Mouse (Mus musculus): ENCODE results near the gene Psmd10. TPM values are rescaled to one million over a fixed set of nuclear protein-coding genes. Genes with fewer than 3 reads are reported as not detected.

Psmd10 gene
- polyA plus RNA-seq, 1 experiment from 2014 or later, result 50.1 TPM

- H3K27me3 ChIP-seq, result peaks cover 66% of the 10 kb centered on the region
- no peak overlapping the region for H3K4me2 ChIP-seq
- no peaks in the 10 kb centered on the region for H3K36me3 ChIP-seq
- no peaks in the 10 kb centered on the region for H3K9me3 ChIP-seq
- no peak overlapping the region for H3K9ac ChIP-seq
- no peaks in the 10 kb centered on the region for H3K4me1 ChIP-seq (replicated peaks)
- WGBS, result 77% methylated on average over 5 of the region's 5 CpGs
- no peak overlapping the region for H3K27ac ChIP-seq (replicated peaks)
- H3K4me3 ChIP-seq, result no peak overlapping the region
- ATAC-seq (ENCODE audit: low read depth), result no peak
Measured at GRCm38 (mm10) chrX:140936271-140936670, 20.3 kb downstream of the Psmd10 start.

GRCm38 (mm10) chrX:140933263-140933662 is 23.3 kb downstream of the Psmd10 start:
- H3K4me1 ChIP-seq (replicated peaks), result no peaks in the 10 kb centered on the region
- no peak overlapping the region for H3K4me3 ChIP-seq
- H3K9ac ChIP-seq, result no peak overlapping the region
- peaks cover 72% of the 10 kb centered on the region for H3K27me3 ChIP-seq
- H3K36me3 ChIP-seq, result no peaks in the 10 kb centered on the region
- no peak overlapping the region for H3K27ac ChIP-seq (replicated peaks)
- WGBS, result 85% methylated on average over 3 of the region's 3 CpGs
- no peak overlapping the region for H3K4me2 ChIP-seq
- H3K9me3 ChIP-seq, result no peaks in the 10 kb centered on the region
- no peak for ATAC-seq (ENCODE audit: low read depth)

GRCm38 (mm10) chrX:140932066-140932465 is 24.5 kb downstream of the Psmd10 start:
- H3K9me3 ChIP-seq, result no peaks in the 10 kb centered on the region
- no peak overlapping the region for H3K4me2 ChIP-seq
- peaks cover 74% of the 10 kb centered on the region for H3K27me3 ChIP-seq
- H3K4me3 ChIP-seq, result no peak overlapping the region
- H3K27ac ChIP-seq (replicated peaks), result no peak overlapping the region
- no peak overlapping the region for H3K9ac ChIP-seq
- ATAC-seq (ENCODE audit: low read depth), result no peak
- WGBS, result 59% methylated on average over 3 of the region's 3 CpGs
- no peaks in the 10 kb centered on the region for H3K36me3 ChIP-seq
- H3K4me1 ChIP-seq (replicated peaks), result no peaks in the 10 kb centered on the region

DNA sequence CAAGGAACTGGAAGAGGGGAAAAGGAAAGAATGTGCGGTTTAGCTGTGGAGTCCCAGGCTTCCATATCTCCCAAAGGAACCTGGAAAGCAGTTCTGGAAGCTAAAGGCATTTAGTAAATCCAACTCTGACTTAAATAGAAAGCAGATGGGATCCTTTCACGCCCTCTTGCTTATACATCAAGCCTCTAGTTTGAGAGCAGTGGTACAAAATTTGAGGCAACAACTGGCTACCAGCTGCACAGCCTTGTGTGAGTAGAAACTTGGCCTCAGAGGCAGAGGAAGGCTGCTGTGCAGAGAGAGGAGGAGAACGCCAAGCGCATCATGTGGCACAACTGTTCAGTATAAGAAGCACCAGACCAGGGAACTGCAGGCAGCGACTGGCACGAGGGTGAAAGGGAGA is 35.2 kb downstream of the Psmd10 start:
- Histone ChIP-seq H3K27me3 (peaks cover 72% of the 10 kb centered on the region), H3K4me1 (replicated peaks) (no peaks in the 10 kb centered on the region), H3K4me3 (no peak overlapping the region), H3K9ac (no peak overlapping the region), H3K36me3 (no peaks in the 10 kb centered on the region), H3K27ac (replicated peaks) (no peak overlapping the region), H3K9me3 (no peaks in the 10 kb centered on the region), H3K4me2 (no peak overlapping the region)
- no peak for ATAC-seq (ENCODE audit: low read depth)
- 86% methylated on average over 6 of the region's 6 CpGs for WGBS

DNA sequence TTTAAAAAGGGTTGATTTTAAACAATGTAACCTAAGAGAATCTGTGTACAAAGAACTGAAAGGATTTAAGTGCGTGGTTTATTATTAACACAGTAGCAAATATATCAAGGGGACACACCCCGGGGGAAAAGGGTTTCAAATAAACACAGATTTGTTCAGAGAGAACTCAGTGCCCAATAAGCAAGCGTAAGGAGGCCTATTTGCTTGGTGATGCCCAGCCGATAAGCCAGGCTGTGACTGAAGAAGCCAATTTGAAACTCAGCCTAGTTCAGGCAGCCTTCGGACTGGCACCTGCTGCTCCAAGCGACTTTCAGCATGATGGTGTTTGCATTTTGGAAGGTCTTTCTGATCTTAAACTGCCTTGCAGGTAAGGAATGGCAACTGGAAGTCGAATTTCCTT is 49.2 kb downstream of the Psmd10 start, which contains the start of gene Vsig1:
Gene Vsig1 (plus strand): TSS at position 249 of the 400 bp plus-strand sequence.
- Histone ChIP-seq H3K4me3 (no peak within 1 kb of the TSS), H3K27me3 (peaks cover 39% of the 10 kb centered on the region), H3K27ac (replicated peaks) (no peak within 1 kb of the TSS), H3K4me1 (replicated peaks) (no peaks in the 10 kb centered on the region), H3K36me3 (no peaks in the 10 kb centered on the region), H3K4me2 (no peak within 1 kb of the TSS), H3K9me3 (no peaks in the 10 kb centered on the region), H3K9ac (no peak within 1 kb of the TSS)
- 65% methylated on average over 7 of the region's 7 CpGs for WGBS
- no peak for ATAC-seq (ENCODE audit: low read depth)

- no peak overlapping the region for H3K27ac ChIP-seq (replicated peaks)
- WGBS, result 83% methylated on average over 3 of the region's 3 CpGs
Measured at GRCm38 (mm10) chrX:140903487-140903886, 53.0 kb downstream of the Psmd10 start.

More at GRCm38 (mm10) chrX:140903487-140903886, 53.0 kb downstream of the Psmd10 start:
- Histone ChIP-seq H3K9me3 (no peaks in the 10 kb centered on the region), H3K4me2 (no peak overlapping the region), H3K36me3 (no peaks in the 10 kb centered on the region), H3K27me3 (peaks cover 34% of the 10 kb centered on the region), H3K4me3 (no peak overlapping the region), H3K9ac (no peak overlapping the region), H3K4me1 (replicated peaks) (no peaks in the 10 kb centered on the region)
- no peak for ATAC-seq (ENCODE audit: low read depth)

Other genes starting within 250 kb of the Psmd10 start
- gene Tex13b, start 143.3 kb downstream of the Psmd10 start, polyA plus RNA-seq (2015; fragmentation: Nextera tagmentation; extraction: Ambion mirVana), result not detected in 2 replicates
- gene Vsig1, start 49.1 kb downstream of the Psmd10 start, polyA plus RNA-seq (2015; fragmentation: Nextera tagmentation; extraction: Ambion mirVana), result not detected in 2 replicates
- 15.2 and 16.9 TPM in 2 replicates for gene Atg4a, start 179 bp upstream of the Psmd10 start, polyA plus RNA-seq (2015; fragmentation: Nextera tagmentation; extraction: Ambion mirVana)

Data from neural tube, embryonic 13.5 days (tissue).